Mouse (Mus musculus): ENCODE data around the gene Ppfibp1.
"Not testable (repeated sequence)": the region's sequence is repeated elsewhere in the genome, so short reads cannot be mapped to it uniquely, and the experiment has no call there.

The Ppfibp1 gene

GRCm38 (mm10) chr6:146887958-146888659 lies at the start of gene Ppfibp1:
Gene Ppfibp1, plus strand, starts transcription at chr6:146888487.
- DNase-seq (ENCODE audit: low read depth), result peak; percentile 76

GRCm38 (mm10) chr6:146838863-146839262 lies 49.4 kb upstream of the Ppfibp1 start:
- no peak for DNase-seq (ENCODE audit: low read depth)

GRCm38 (mm10) chr6:146844867-146845266 lies 43.4 kb upstream of the Ppfibp1 start:
- no peak for DNase-seq (ENCODE audit: low read depth)

- DNase-seq (ENCODE audit: low read depth), result no peak
These were observed 42.9 kb upstream of the Ppfibp1 start for GRCm38 (mm10) chr6:146845347-146845746.

GRCm38 (mm10) chr6:146845961-146846750 lies 42.1 kb upstream of the Ppfibp1 start:
- peak; percentile 77 for DNase-seq (ENCODE audit: low read depth)

- no peak for DNase-seq (ENCODE audit: low read depth)
These were observed 40.9 kb upstream of the Ppfibp1 start for GRCm38 (mm10) chr6:146847402-146847801.

GRCm38 (mm10) chr6:146848281-146848680 lies 40.0 kb upstream of the Ppfibp1 start:
- no peak for DNase-seq (ENCODE audit: low read depth)

- no peak for DNase-seq (ENCODE audit: low read depth)
These were observed 38.2 kb upstream of the Ppfibp1 start, which contains the start of gene Smco2 for GRCm38 (mm10) chr6:146850050-146850449. Gene Smco2, plus strand, starts transcription at chr6:146850104.

- DNase-seq (ENCODE audit: low read depth), result no peak
These were observed 36.4 kb upstream of the Ppfibp1 start for GRCm38 (mm10) chr6:146851916-146852315.

- DNase-seq (ENCODE audit: low read depth), result no peak
These were observed 35.5 kb upstream of the Ppfibp1 start for GRCm38 (mm10) chr6:146852739-146853138.

GRCm38 (mm10) chr6:146855185-146855584 lies 33.1 kb upstream of the Ppfibp1 start:
- DNase-seq (ENCODE audit: low read depth), result no peak

GRCm38 (mm10) chr6:146857386-146857785 lies 30.9 kb upstream of the Ppfibp1 start:
- no peak for DNase-seq (ENCODE audit: low read depth)

GRCm38 (mm10) chr6:146863154-146863553 lies 25.1 kb upstream of the Ppfibp1 start:
- DNase-seq (ENCODE audit: low read depth), result no peak

- DNase-seq (ENCODE audit: low read depth), result not testable (repeated sequence)
These were observed 23.9 kb upstream of the Ppfibp1 start for GRCm38 (mm10) chr6:146864370-146864769.

- DNase-seq (ENCODE audit: low read depth), result no peak
These were observed 22.6 kb upstream of the Ppfibp1 start for GRCm38 (mm10) chr6:146865701-146866100.

GRCm38 (mm10) chr6:146871975-146872374 lies 16.3 kb upstream of the Ppfibp1 start:
- no peak for DNase-seq (ENCODE audit: low read depth)

- no peak for DNase-seq (ENCODE audit: low read depth)
These were observed 13.9 kb upstream of the Ppfibp1 start for GRCm38 (mm10) chr6:146874415-146874814.

GRCm38 (mm10) chr6:146876820-146877219 lies 11.5 kb upstream of the Ppfibp1 start:
- no peak for DNase-seq (ENCODE audit: low read depth)

- DNase-seq (ENCODE audit: low read depth), result no peak
These were observed 10.8 kb upstream of the Ppfibp1 start for GRCm38 (mm10) chr6:146877425-146878045.

GRCm38 (mm10) chr6:146878926-146879325 lies 9.4 kb upstream of the Ppfibp1 start:
- no peak for DNase-seq (ENCODE audit: low read depth)

GRCm38 (mm10) chr6:146879856-146880255 lies 8.4 kb upstream of the Ppfibp1 start:
- DNase-seq (ENCODE audit: low read depth), result no peak

GRCm38 (mm10) chr6:146880296-146880695 lies 8.0 kb upstream of the Ppfibp1 start:
- no peak for DNase-seq (ENCODE audit: low read depth)
